Mouse (Mus musculus) limb, embryonic 12.5 days (tissue): ENCODE results near the gene Slc22a22. TPM values are rescaled to one million over a fixed set of nuclear protein-coding genes. Genes with fewer than 3 reads are reported as not detected.
"Not testable (repeated sequence)": the region's sequence is repeated elsewhere in the genome, so short reads cannot be mapped to it uniquely, and the experiment has no call there.

Experiments used
- ATAC-seq: fragments of 200-750 bp; cut with Nextera tagmentation; 2 replicates; pipeline ENCODE4 v1.8.0; 2017; ENCODE audit warnings: low read depth, moderate TSS enrichment; ENCODE audit not compliant: insufficient number of reproducible peaks, insufficient read depth, low FRiP score, low TSS enrichment
- H3K27ac ChIP-seq: fragments of 300-500 bp; sonication (generic); 2 replicates; pipeline ENCODE4 v1.5.1; 2016; ENCODE audit warnings: mild to moderate bottlenecking, moderate library complexity
- H3K27me3 ChIP-seq: fragments of 300-500 bp; sonication (generic); 2 replicates; pipeline ENCODE4 v1.6.1; 2016; ENCODE audit warnings: mild to moderate bottlenecking, moderate library complexity
- H3K36me3 ChIP-seq: fragments of 300-500 bp; sonication (generic); 2 replicates; pipeline ENCODE4 v1.6.1; 2016; ENCODE audit warnings: mild to moderate bottlenecking, moderate library complexity
- H3K4me1 ChIP-seq: fragments of 300-500 bp; sonication (generic); replicated peaks from 2 replicates; pipeline ENCODE4 v1.6.1; 2016
- H3K4me2 ChIP-seq: fragments of 300-500 bp; sonication (generic); 2 replicates; pipeline ENCODE4 v1.6.1; 2016; ENCODE audit warnings: mild to moderate bottlenecking, moderate library complexity
- H3K4me3 ChIP-seq: fragments of 300-500 bp; sonication (generic); replicated peaks from 2 replicates; pipeline ENCODE4 v1.5.1; 2016; ENCODE audit warnings: mild to moderate bottlenecking
- H3K9ac ChIP-seq: fragments of 300-500 bp; sonication (generic); replicated peaks from 2 replicates; pipeline ENCODE4 v1.6.1; 2016; ENCODE audit warnings: mild to moderate bottlenecking, moderate library complexity
- H3K9me3 ChIP-seq: fragments of 300-500 bp; sonication (generic); 2 replicates; pipeline ENCODE4 v1.6.1; 2016; ENCODE audit warnings: mild to moderate bottlenecking, moderate library complexity
- whole genome bisulfite sequencing: fragments of 180-500 bp; shearing (Covaris S2); methylation state at CpG from one replicate; pipeline ENCODE4 v1.1.7; 2016; 5-methylcytosine and 5-hydroxymethylcytosine counted together
- polyA plus RNA-seq: library from polyadenylated mRNA; unstranded; fragments of >200 nt; fragmentation: Nextera tagmentation; extraction: Ambion mirVana; gene quantifications from 2 replicates; pipeline ENCODE4 v1.2.1, GENCODE M21; 2016

Slc22a22 gene
- polyA plus RNA-seq, 1 experiment from 2014 or later, result not detected

DNA sequence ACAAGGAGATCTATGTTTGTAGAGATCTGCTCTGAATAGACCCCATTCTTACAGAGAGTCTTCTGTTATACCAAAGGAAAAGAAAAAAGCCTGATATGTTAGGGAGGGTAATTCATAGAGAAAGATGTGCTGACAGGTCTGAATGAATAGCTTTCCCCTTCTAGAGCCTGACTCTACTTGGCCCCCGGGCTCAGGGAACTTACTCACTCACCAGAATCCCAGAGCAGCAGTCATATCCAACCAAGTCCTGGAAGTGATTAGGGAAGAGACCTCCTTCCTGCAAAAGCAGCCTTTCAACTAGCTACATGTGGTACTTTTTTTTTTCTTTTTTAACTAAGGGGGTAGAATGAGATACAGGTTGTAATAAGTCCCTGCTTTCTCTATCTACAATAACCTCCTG lies 111.0 kb downstream of the Slc22a22 start:
- Histone ChIP-seq H3K36me3 (no peaks in the 10 kb centered on the region), H3K4me1 (no peaks in the 10 kb centered on the region; the same call in 1 of the 2 replicates), H3K9ac (no peak overlapping the region), H3K9me3 (no peaks in the 10 kb centered on the region), H3K27ac (no peak overlapping the region), H3K4me3 (no peak overlapping the region), H3K4me2 (no peak overlapping the region), H3K27me3 (no peaks in the 10 kb centered on the region)
- ATAC-seq, result no peak
- 3% methylated on average over 1 of the region's 1 CpGs for WGBS

DNA sequence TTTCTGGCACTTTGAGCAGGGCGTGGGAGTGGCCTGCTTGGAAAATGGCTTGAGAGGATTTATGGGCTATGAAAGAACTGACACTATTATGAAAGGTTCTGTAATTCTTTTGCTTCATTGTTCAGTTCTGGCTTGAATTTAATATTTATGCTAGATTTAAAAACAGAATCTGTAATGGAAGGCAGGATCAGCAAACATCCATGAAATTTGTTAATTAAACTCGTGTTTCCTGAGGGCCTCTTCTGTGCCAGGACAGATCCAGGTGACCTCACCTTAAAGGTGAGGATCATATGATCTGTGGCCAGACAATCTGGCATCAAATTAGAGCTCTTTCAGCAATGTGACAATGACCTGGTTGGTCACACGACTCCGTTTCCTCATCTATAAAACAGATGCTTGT lies 122.1 kb downstream of the Slc22a22 start:
- Histone ChIP-seq H3K27me3 (no peaks in the 10 kb centered on the region), H3K4me1 (no peaks in the 10 kb centered on the region), H3K27ac (no peak overlapping the region), H3K9me3 (no peaks in the 10 kb centered on the region), H3K36me3 (no peaks in the 10 kb centered on the region), H3K9ac (no peak overlapping the region), H3K4me2 (no peak overlapping the region), H3K4me3 (no peak overlapping the region)
- ATAC-seq, result no peak
- WGBS, result 75% methylated on average over 4 of the region's 4 CpGs

- Histone ChIP-seq H3K4me2 (no peak overlapping the region), H3K9me3 (no peaks in the 10 kb centered on the region)
- 57% methylated on average over 3 of the region's 3 CpGs for WGBS
Measured at GRCm38 (mm10) chr15:57340499-57340898, 136.9 kb downstream of the Slc22a22 start.

GRCm38 (mm10) chr15:57331326-57331725 lies 146.1 kb downstream of the Slc22a22 start:
- H3K4me3 ChIP-seq, result no peak overlapping the region
- H3K36me3 ChIP-seq, result no peaks in the 10 kb centered on the region
- WGBS, result 84% methylated on average over 2 of the region's 2 CpGs
- H3K27me3 ChIP-seq, result no peaks in the 10 kb centered on the region
- H3K9ac ChIP-seq, result no peak overlapping the region
- H3K27ac ChIP-seq, result no peak overlapping the region
- no peak overlapping the region for H3K4me2 ChIP-seq
- no peak for ATAC-seq
- no peaks in the 10 kb centered on the region for H3K4me1 ChIP-seq
- no peaks in the 10 kb centered on the region for H3K9me3 ChIP-seq

More at GRCm38 (mm10) chr15:57340499-57340898, 136.9 kb downstream of the Slc22a22 start:
- H3K27me3 ChIP-seq, result no peaks in the 10 kb centered on the region
- no peak overlapping the region for H3K27ac ChIP-seq
- no peak for ATAC-seq
- no peaks in the 10 kb centered on the region for H3K4me1 ChIP-seq
- H3K4me3 ChIP-seq, result no peak overlapping the region
- no peaks in the 10 kb centered on the region for H3K36me3 ChIP-seq
- no peak overlapping the region for H3K9ac ChIP-seq

DNA sequence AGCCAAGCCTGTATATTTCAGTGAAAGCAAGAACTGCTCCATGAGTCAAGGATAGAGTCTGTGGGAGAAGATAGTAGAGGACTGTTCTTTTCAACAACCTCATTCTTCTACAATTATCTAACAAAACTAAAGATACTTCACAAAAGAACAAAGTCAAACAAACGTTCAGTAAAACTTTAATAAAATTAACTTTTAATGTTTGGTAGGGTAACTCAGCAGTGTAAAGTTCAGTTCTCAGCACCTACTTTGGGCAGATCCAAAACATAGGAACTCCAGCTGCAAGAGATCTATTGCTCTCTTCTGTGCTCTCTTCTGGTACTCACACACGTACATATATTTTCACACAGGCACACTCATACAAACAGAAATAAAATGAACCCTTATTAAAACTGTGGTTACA lies 159.4 kb downstream of the Slc22a22 start:
- Histone ChIP-seq H3K36me3 (no peaks in the 10 kb centered on the region), H3K27me3 (no peaks in the 10 kb centered on the region), H3K27ac (no peak overlapping the region), H3K9ac (no peak overlapping the region), H3K4me2 (no peak overlapping the region), H3K9me3 (no peaks in the 10 kb centered on the region), H3K4me3 (no peak overlapping the region), H3K4me1 (no peaks in the 10 kb centered on the region)
- no peak for ATAC-seq
- 73% methylated on average over 2 of the region's 2 CpGs for WGBS

- Histone ChIP-seq H3K4me1 (no peaks in the 10 kb centered on the region), H3K27me3 (no peaks in the 10 kb centered on the region), H3K27ac (no peak overlapping the region), H3K9me3 (peaks cover 4% of the 10 kb centered on the region; the same call in 1 of the 2 replicates), H3K4me3 (no peak overlapping the region), H3K36me3 (no peaks in the 10 kb centered on the region), H3K9ac (no peak overlapping the region), H3K4me2 (no peak overlapping the region)
- 91% methylated on average over 2 of the region's 2 CpGs for WGBS
- ATAC-seq, result no peak
Measured at GRCm38 (mm10) chr15:57316486-57316885, 160.9 kb downstream of the Slc22a22 start.

DNA sequence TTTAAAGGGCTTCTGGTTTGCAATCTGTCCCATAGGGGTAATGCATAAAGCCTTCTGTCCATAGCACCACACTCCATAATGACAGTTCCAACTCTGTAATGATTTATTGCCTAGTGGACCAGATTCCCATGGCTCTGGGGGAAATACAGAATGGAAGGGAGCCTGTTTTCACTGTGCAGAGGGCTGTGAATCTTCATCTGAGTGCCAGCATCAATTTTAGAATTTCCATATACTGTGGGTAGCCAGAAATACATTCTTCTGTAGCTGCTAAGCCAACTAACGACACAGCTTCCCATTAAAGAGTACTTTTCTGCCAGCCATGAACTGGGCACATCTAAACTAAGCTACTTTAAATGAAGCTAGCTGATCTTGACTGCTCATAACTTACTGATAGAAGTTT lies 174.7 kb downstream of the Slc22a22 start:
- ATAC-seq, result no peak
- H3K4me1 ChIP-seq, result no peaks in the 10 kb centered on the region
- no peak overlapping the region for H3K9ac ChIP-seq
- 76% methylated on average over 1 of the region's 1 CpGs for WGBS
- H3K9me3 ChIP-seq, result no peaks in the 10 kb centered on the region
- H3K4me2 ChIP-seq, result no peak overlapping the region
- H3K27me3 ChIP-seq, result no peaks in the 10 kb centered on the region
- no peak overlapping the region for H3K27ac ChIP-seq
- H3K36me3 ChIP-seq, result no peaks in the 10 kb centered on the region
- no peak overlapping the region for H3K4me3 ChIP-seq

DNA sequence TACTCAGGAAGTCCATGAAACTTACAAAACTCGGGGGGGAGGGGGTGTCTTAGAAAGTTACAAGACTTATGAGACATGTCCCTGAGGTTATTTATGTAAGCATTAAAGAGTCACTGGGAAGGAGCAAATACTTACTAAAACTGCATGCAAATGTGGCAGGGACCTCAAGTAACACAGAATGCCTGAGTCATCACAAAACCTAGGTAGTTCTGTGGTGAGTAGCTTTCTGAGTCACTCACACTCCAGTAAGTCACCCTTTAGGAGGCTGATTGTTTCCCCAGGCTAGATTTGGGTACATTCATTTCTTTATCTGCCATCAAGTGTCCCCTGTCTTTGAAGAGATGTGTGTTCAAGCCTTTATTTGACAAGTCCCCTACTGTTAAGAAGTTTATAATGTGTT lies 198.9 kb downstream of the Slc22a22 start:
- Histone ChIP-seq H3K4me2 (no peak overlapping the region), H3K4me1 (no peaks in the 10 kb centered on the region), H3K9me3 (no peaks in the 10 kb centered on the region), H3K36me3 (no peaks in the 10 kb centered on the region), H3K27ac (no peak overlapping the region), H3K27me3 (no peaks in the 10 kb centered on the region), H3K9ac (no peak overlapping the region), H3K4me3 (no peak overlapping the region)
- ATAC-seq, result no peak
- 51% methylated on average over 1 of the region's 1 CpGs for WGBS

- H3K36me3 ChIP-seq, result no peaks in the 10 kb centered on the region
- H3K4me1 ChIP-seq, result no peaks in the 10 kb centered on the region
- H3K4me3 ChIP-seq, result no peak overlapping the region
- no peaks in the 10 kb centered on the region for H3K9me3 ChIP-seq
- H3K9ac ChIP-seq, result no peak overlapping the region
- ATAC-seq, result no peak
- H3K27me3 ChIP-seq, result no peaks in the 10 kb centered on the region
- no peak overlapping the region for H3K27ac ChIP-seq
- no peak overlapping the region for H3K4me2 ChIP-seq
Measured at GRCm38 (mm10) chr15:57276411-57276810, 201.0 kb downstream of the Slc22a22 start.

DNA sequence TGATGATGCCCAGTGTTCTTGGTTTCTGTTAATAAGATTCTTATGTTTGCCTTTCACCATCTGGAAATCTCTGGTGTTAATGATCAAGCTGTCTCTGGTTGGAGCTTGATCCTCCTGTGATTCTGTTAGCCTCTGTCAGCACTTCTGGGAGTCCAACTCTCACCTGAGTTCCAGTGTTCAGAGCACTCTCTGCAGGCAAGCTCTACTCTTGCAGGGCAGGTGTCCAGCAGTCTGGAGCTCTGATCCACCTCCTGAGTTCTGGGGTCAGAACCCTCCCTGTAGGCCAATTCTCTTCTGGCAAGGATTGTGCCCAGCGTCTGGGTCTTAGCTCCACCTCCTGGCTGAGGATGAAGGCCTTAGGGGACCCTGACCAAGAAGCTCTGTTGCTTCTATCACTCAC lies 237.4 kb downstream of the Slc22a22 start:
- H3K27ac ChIP-seq, H3K36me3 ChIP-seq, H3K9me3 ChIP-seq, H3K4me3 ChIP-seq, H3K4me2 ChIP-seq, ATAC-seq, H3K4me1 ChIP-seq, H3K27me3 ChIP-seq, H3K9ac ChIP-seq: not testable (repeated sequence)
- WGBS, result 92% methylated on average over 1 of the region's 1 CpGs

DNA sequence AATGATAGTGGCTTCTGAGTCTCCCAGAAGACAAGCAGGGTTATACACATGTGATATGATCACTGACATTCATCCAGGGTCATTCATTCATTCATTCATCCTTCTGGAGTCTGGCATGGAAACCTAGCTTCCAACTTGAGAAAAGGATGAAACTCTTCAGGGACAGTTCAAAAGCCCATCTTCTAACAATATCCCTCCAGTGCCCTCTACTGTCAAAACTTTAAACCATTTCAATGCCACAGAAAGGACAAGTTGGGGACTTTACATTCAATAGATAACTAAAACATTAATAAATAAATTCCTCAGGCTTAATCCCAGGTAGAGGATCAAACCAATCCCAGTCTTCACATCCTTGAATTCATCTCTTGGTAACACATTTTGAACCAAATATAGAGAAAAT lies 247.0 kb downstream of the Slc22a22 start:
- Histone ChIP-seq H3K27me3 (no peaks in the 10 kb centered on the region), H3K9me3 (no peaks in the 10 kb centered on the region), H3K9ac (no peak overlapping the region), H3K36me3 (no peaks in the 10 kb centered on the region), H3K27ac (no peak overlapping the region), H3K4me1 (no peaks in the 10 kb centered on the region), H3K4me2 (no peak overlapping the region), H3K4me3 (no peak overlapping the region)
- no peak for ATAC-seq

DNA sequence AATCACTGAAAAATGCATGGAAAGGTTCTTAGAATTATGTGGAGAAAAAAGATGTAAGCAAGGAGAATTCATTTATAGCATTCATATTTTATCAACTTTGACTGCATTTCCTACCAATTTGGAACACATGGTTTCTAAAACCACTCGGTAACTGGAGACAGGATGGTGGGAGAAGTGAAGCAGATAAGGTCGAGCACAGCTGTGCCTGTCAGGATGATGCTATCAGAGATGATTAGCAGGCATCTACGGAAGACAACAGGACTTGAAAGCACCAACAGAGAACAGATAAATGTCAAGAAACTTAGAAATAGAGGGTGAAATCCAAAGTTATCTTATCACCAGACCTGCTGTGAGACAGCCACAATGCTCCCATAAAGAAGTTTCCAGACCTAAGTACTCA lies 272.1 kb downstream of the Slc22a22 start:
- no peaks in the 10 kb centered on the region for H3K4me1 ChIP-seq
- H3K27me3 ChIP-seq, result no peaks in the 10 kb centered on the region
- H3K9ac ChIP-seq, result no peak overlapping the region
- no peaks in the 10 kb centered on the region for H3K9me3 ChIP-seq
- H3K36me3 ChIP-seq, result no peaks in the 10 kb centered on the region
- 58% methylated on average over 3 of the region's 3 CpGs for WGBS
- ATAC-seq, result no peak
- H3K4me2 ChIP-seq, result no peak overlapping the region
- H3K27ac ChIP-seq, result no peak overlapping the region
- H3K4me3 ChIP-seq, result no peak overlapping the region
